ENCODE assay signal across 13 mouse cellular contexts in the genomic region with DNA sequence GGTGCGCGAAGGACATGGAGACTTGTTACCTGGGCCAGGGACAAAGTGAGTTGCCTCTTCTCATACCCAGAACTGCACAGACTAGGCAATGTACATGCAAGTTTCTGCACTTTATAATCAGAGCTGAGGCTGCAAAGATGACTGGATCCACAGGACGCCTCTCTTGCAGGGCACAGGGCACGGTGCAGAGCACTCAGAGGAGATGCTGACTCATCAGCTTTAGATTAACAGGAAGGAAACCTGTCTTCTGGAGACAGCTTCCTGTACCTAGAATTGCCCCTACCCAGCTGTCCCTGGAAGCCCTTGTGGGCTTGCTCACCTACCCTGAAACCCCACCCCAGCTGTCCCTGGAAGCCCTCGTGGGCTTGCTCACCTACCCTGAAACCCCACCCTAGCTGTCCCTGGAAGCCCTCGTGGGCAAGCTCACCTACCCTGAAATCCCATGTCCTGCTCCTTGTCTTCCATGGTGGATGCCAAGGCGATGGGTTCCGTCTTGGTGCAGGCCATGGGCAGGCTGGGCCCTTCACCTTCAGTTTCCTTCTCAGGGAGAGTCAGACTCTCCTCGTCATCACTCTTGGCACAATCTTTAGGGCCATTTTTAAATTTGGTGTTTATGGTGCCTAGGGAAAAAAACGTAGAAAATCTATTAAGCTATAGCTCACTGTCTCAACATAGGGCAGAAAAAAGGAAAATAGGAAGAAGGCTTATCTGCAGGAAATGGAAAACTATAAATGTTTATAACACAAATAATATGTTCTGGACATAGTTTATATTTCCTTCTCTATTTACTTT.
DNase-seq lines count a peak whose midpoint lies in the region; ATAC-seq and TF ChIP-seq lines count a peak whose summit lies in the region.
"Had no signal": no experiment of that assay in that cellular context is flagged by ENCODE, and none has a peak within 500 bp of the region (broad histone marks: within the 10 kb centered on the region; RNA-seq: fewer than 3 reads in every experiment).

No protein-coding gene starts in this region.

- no peaks in the 10 kb centered on the region for H3K27me3 ChIP-seq in embryonic facial prominence, embryonic 15.5 days
- no peaks in the 10 kb centered on the region for H3K27me3 ChIP-seq in embryonic facial prominence, embryonic 10.5 days (replicated peaks; ENCODE audit: low read depth, poor library complexity, severe bottlenecking)
- no peaks in the 10 kb centered on the region for H3K27me3 ChIP-seq in spleen, adult 2 months (ENCODE audit: control insufficient read depth, insufficient read depth, low read length)
- no peaks in the 10 kb centered on the region for H3K27me3 ChIP-seq in liver, embryonic 16.5 days (ENCODE audit: control insufficient read depth, insufficient read depth, low read depth, low read length)
- H3K27me3 ChIP-seq: hindbrain, embryonic 15.5 days had no signal

- no peak overlapping the region for H3K9ac ChIP-seq in embryonic facial prominence, embryonic 15.5 days
- no peak overlapping the region for H3K9ac ChIP-seq in liver, embryonic 16.5 days (ENCODE audit: low read depth, low read length)
- H3K9ac ChIP-seq: hindbrain, embryonic 15.5 days had no signal

- no peaks in the 10 kb centered on the region for H3K9me3 ChIP-seq in embryonic facial prominence, embryonic 15.5 days (replicated peaks)
- no peaks in the 10 kb centered on the region for H3K9me3 ChIP-seq in embryonic facial prominence, embryonic 10.5 days
- no peaks in the 10 kb centered on the region for H3K9me3 ChIP-seq in liver, embryonic 16.5 days (replicated peaks; ENCODE audit: control insufficient read depth, low read length)
- H3K9me3 ChIP-seq: hindbrain, embryonic 15.5 days had no signal

- TF ChIP-seq POLR2A in spleen, adult 2 months (IDR thresholded peaks at IDR 0.05; ENCODE audit: low read depth, low read length), result no peak

- no peak for TF ChIP-seq CTCF in spleen, adult 2 months (IDR thresholded peaks at IDR 0.05; ENCODE audit: extremely low read depth, insufficient read depth, insufficient read length, insufficient replicate concordance)

- ATAC-seq in embryonic facial prominence, embryonic 15.5 days (ENCODE audit: insufficient number of reproducible peaks, low FRiP score, low TSS enrichment, low read depth), result no peak
- ATAC-seq in liver, embryonic 16.5 days (ENCODE audit: low read depth), result no peak; the same call in 1 of the 2 replicates

- no peak overlapping the region for H3K4me2 ChIP-seq in embryonic facial prominence, embryonic 15.5 days (replicated peaks)
- H3K4me2 ChIP-seq in liver, embryonic 16.5 days (ENCODE audit: low read depth, low read length), result no peak overlapping the region
- H3K4me2 ChIP-seq: hindbrain, embryonic 15.5 days had no signal

- DNase-seq in embryonic facial prominence, embryonic 10.5 days (ENCODE audit: low spot score), result no peak
- no peak for DNase-seq in spleen, adult 2 months (ENCODE audit: low read depth in 1 of 2, low spot score in 2 of 2)
- DNase-seq in spleen, postnatal 14 days (ENCODE audit: low spot score in 2 of 2), result no peak
- peak; percentile 34 for DNase-seq in thymus, postnatal 25 days
- no peak for DNase-seq in kidney, postnatal 4 days
- no peak for DNase-seq in kidney, adult 9 months
- DNase-seq: adrenal gland, adult 8-10 months; heart, adult 11 months; kidney, postnatal 36 days had no signal

- H3K36me3 ChIP-seq in embryonic facial prominence, embryonic 15.5 days, result peaks cover 66% of the 10 kb centered on the region
- peaks cover 79% of the 10 kb centered on the region for H3K36me3 ChIP-seq in embryonic facial prominence, embryonic 10.5 days (replicated peaks)
- H3K36me3 ChIP-seq in spleen, adult 2 months (ENCODE audit: control insufficient read depth, insufficient read depth, low read length), result peaks cover 42% of the 10 kb centered on the region
- peaks cover 5% of the 10 kb centered on the region; the same call in 1 of the 2 replicates for H3K36me3 ChIP-seq in liver, embryonic 16.5 days (ENCODE audit: control insufficient read depth, insufficient read depth)

- no peaks in the 10 kb centered on the region for H3K4me1 ChIP-seq in embryonic facial prominence, embryonic 15.5 days
- H3K4me1 ChIP-seq in embryonic facial prominence, embryonic 10.5 days, result no peaks in the 10 kb centered on the region
- H3K4me1 ChIP-seq in spleen, adult 2 months (ENCODE audit: control insufficient read depth, insufficient read depth, insufficient read length), result peaks cover 20% of the 10 kb centered on the region; the same call in 1 of the 2 replicates
- H3K4me1 ChIP-seq in liver, embryonic 16.5 days (ENCODE audit: control insufficient read depth, low read depth, low read length), result peaks cover 12% of the 10 kb centered on the region
- H3K4me1 ChIP-seq: hindbrain, embryonic 15.5 days had no signal

- H3K4me3 ChIP-seq in embryonic facial prominence, embryonic 15.5 days (replicated peaks), result no peak overlapping the region
- H3K4me3 ChIP-seq in embryonic facial prominence, embryonic 10.5 days, result no peak overlapping the region
- H3K4me3 ChIP-seq in spleen, adult 2 months (ENCODE audit: extremely low read depth, insufficient read depth, insufficient read length), result no peak overlapping the region
- H3K4me3 ChIP-seq in liver, embryonic 16.5 days (ENCODE audit: low read depth, low read length), result no peak overlapping the region
- H3K4me3 ChIP-seq: erythroblast, embryonic 14.5 days; hindbrain, embryonic 15.5 days had no signal

- H3K27ac ChIP-seq in embryonic facial prominence, embryonic 15.5 days (replicated peaks), result 0 out of 2 replicates have a peak overlapping the region, but pooled peaks have one; percentile 4
- no peak overlapping the region for H3K27ac ChIP-seq in embryonic facial prominence, embryonic 10.5 days (replicated peaks)
- H3K27ac ChIP-seq in spleen, adult 2 months (ENCODE audit: insufficient read depth, low read length), result 0 out of 2 replicates have a peak overlapping the region, but pooled peaks have one; percentile 34
- peak overlapping the region; percentile 39 for H3K27ac ChIP-seq in liver, embryonic 16.5 days (ENCODE audit: low read length)
- H3K27ac ChIP-seq: hindbrain, embryonic 15.5 days had no signal

- WGBS in embryonic facial prominence, embryonic 15.5 days, result 87% methylated on average over 10 of the region's 10 CpGs
- WGBS in embryonic facial prominence, embryonic 10.5 days, result 90% methylated on average over 10 of the region's 10 CpGs
- WGBS in spleen, adult 2 months, result 58% methylated on average over 10 of the region's 10 CpGs
- WGBS in liver, embryonic 16.5 days (ENCODE audit: insufficient replicate concordance), result 60% methylated on average over 10 of the region's 10 CpGs
